Mouse (Mus musculus): ENCODE results near the gene Khdc1a. TPM values are rescaled to one million over a fixed set of nuclear protein-coding genes. Genes with fewer than 3 reads are reported as not detected.

Khdc1a gene
- polyA plus RNA-seq, 1 experiment: 0.15 TPM

DNA sequence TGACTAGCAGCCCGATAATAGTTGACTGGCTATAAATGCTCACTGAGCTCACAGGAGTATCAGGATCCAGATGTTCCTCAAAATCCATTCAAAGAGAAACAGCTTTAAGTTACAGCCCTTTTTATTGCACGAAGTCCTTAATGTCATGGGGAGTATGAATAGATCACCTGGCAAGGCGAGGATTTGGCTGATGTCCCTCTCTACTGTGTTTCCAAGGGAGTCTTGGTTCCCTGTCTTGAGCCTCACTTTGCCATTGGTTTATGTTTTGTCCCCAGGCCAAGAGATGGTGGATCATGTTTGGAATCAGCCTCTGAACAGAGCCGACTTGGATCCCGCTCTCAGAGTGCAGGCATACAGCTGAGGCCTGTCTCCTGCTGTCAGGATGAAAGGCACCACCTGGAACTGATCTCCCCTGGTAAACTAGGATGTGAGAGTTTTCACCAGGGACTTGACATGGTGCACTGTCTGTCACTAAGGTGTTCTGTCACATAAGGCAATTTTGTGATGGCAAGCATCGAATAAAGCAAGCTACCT lies 41.8 kb downstream of the Khdc1a start:
- no peak for DNase-seq (ENCODE audit: low spot score)

Other genes starting within 250 kb of the Khdc1a start
- 19.3 and 23.9 TPM in 2 replicates for gene Tmem14a, start 131.1 kb upstream of the Khdc1a start, polyA plus RNA-seq (2012; rRNA removed)
- gene Gsta3, start 109.1 kb upstream of the Khdc1a start, polyA plus RNA-seq (2012; rRNA removed): 78.5 and 112 TPM in 2 replicates
- 0.03 and 0.04 TPM in 2 replicates for gene Khdc1c, start 18.7 kb downstream of the Khdc1a start, polyA plus RNA-seq (2012; rRNA removed)
- gene Khdc1b, start 33.9 kb downstream of the Khdc1a start, polyA plus RNA-seq (2012; rRNA removed): not detected in 2 replicates